Mouse (Mus musculus): ENCODE data around the gene Cog3. TPM values are rescaled to one million over a fixed set of nuclear protein-coding genes. Genes with fewer than 3 reads are reported as not detected.

Gene Cog3
- polyA plus RNA-seq, 1 experiment from 2014 or later, result 6.4 TPM

Other genes starting within 250 kb of the Cog3 start
- gene Spert, start 161.4 kb downstream of the Cog3 start, polyA plus RNA-seq (2015; fragmentation: Nextera tagmentation; extraction: Ambion mirVana), result not detected in 2 replicates
- gene Erich6b, start 112.3 kb downstream of the Cog3 start, polyA plus RNA-seq (2015; fragmentation: Nextera tagmentation; extraction: Ambion mirVana), result not detected in 2 replicates
- 1.3 and 1.6 TPM in 2 replicates for gene Slc25a30, start 32.5 kb upstream of the Cog3 start, polyA plus RNA-seq (2015; fragmentation: Nextera tagmentation; extraction: Ambion mirVana)
- gene Tpt1, start 90.6 kb upstream of the Cog3 start, polyA plus RNA-seq (2015; fragmentation: Nextera tagmentation; extraction: Ambion mirVana), result 462 and 509 TPM in 2 replicates
- 0.07 and 0.13 TPM in 2 replicates for gene Kctd4, start 200.5 kb upstream of the Cog3 start, polyA plus RNA-seq (2015; fragmentation: Nextera tagmentation; extraction: Ambion mirVana)

Data from liver, embryonic 16.5 days (tissue).